Mouse (Mus musculus) heart, embryonic 16.5 days (tissue): ENCODE measurements around the gene Syne1. TPM values are rescaled to one million over a fixed set of nuclear protein-coding genes. Genes with fewer than 3 reads are reported as not detected.

Experiments used
- ATAC-seq: fragments of 200-750 bp; cut with Nextera tagmentation; replicated peaks from 2 replicates; pipeline ENCODE4 v1.8.0; 2017; ENCODE audit warnings: moderate number of reproducible peaks; ENCODE audit not compliant: insufficient read depth, low FRiP score; ENCODE audit errors: extremely low read depth
- H3K27ac ChIP-seq: fragments of 300-500 bp; sonication (generic); 2 replicates; pipeline ENCODE4 v1.5.1; 2014; ENCODE audit warnings: mild to moderate bottlenecking, low read length, control low read depth, moderate library complexity
- H3K27me3 ChIP-seq: fragments of 300-500 bp; sonication (generic); 2 replicates; pipeline ENCODE4 v1.6.1; 2014; ENCODE audit warnings: low read length, mixed read lengths; ENCODE audit not compliant: control insufficient read depth, insufficient read depth
- H3K36me3 ChIP-seq: fragments of 300-500 bp; sonication (generic); 2 replicates; pipeline ENCODE4 v1.6.1; 2014; ENCODE audit not compliant: control insufficient read depth, insufficient read depth
- H3K4me1 ChIP-seq: fragments of 300-500 bp; sonication (generic); 2 replicates; pipeline ENCODE4 v1.6.1; 2014; ENCODE audit warnings: low read length, mixed read lengths; ENCODE audit not compliant: control insufficient read depth, insufficient read depth
- H3K4me2 ChIP-seq: fragments of 300-500 bp; sonication (generic); 2 replicates; pipeline ENCODE4 v1.6.1; 2014; ENCODE audit warnings: low read depth, mild to moderate bottlenecking, control low read depth, low read length
- H3K4me3 ChIP-seq: fragments of 300-500 bp; sonication (generic); 2 replicates; pipeline ENCODE4 v1.5.1; 2014; ENCODE audit warnings: mild to moderate bottlenecking, control low read depth, low read length
- H3K9ac ChIP-seq: fragments of 300-500 bp; sonication (generic); 2 replicates; pipeline ENCODE4 v1.6.1; 2014; ENCODE audit warnings: low read length, control low read depth
- H3K9me3 ChIP-seq: fragments of 300-500 bp; sonication (generic); replicated peaks from 2 replicates; pipeline ENCODE4 v1.6.1; 2016; ENCODE audit warnings: low read length; ENCODE audit not compliant: control insufficient read depth
- WGBS: fragments of 180-500 bp; shearing (Covaris S2); extraction: QIAGEN DNeasy Blood & Tissue Kit; methylation state at CpG from one replicate; pipeline ENCODE4 v1.1.7; 2014; 5-methylcytosine and 5-hydroxymethylcytosine counted together
- polyA plus RNA-seq: library from polyadenylated mRNA; unstranded; fragments of >200 nt; fragmentation: Nextera tagmentation; extraction: Ambion mirVana; gene quantifications from 2 replicates; pipeline ENCODE4 v1.2.1, GENCODE M21; 2015

Syne1 gene
- polyA plus RNA-seq, 1 experiment from 2014 or later: 25.7 TPM

GRCm38 (mm10) chr10:5041254-5041653, 510.0 kb downstream of the Syne1 start:
- no peak for ATAC-seq
- Histone ChIP-seq H3K9ac (no peak overlapping the region), H3K4me1 (no peaks in the 10 kb centered on the region), H3K4me3 (no peak overlapping the region), H3K4me2 (no peak overlapping the region), H3K9me3 (no peaks in the 10 kb centered on the region), H3K27me3 (no peaks in the 10 kb centered on the region), H3K27ac (no peak overlapping the region), H3K36me3 (peaks cover 60% of the 10 kb centered on the region)
- WGBS: 81% methylated on average over 8 of the region's 8 CpGs

- ATAC-seq: no peak
- H3K27me3 ChIP-seq: no peaks in the 10 kb centered on the region
- H3K4me1 ChIP-seq: no peaks in the 10 kb centered on the region
- 72% methylated on average over 15 of the region's 15 CpGs for WGBS
- no peak overlapping the region for H3K9ac ChIP-seq
- H3K4me2 ChIP-seq: no peak overlapping the region
- H3K36me3 ChIP-seq: peaks cover 55% of the 10 kb centered on the region
- H3K27ac ChIP-seq: no peak overlapping the region
- no peak overlapping the region for H3K4me3 ChIP-seq
- H3K9me3 ChIP-seq: no peaks in the 10 kb centered on the region
Measured at GRCm38 (mm10) chr10:5032192-5033048, 518.9 kb downstream of the Syne1 start.

GRCm38 (mm10) chr10:5029883-5030282, 521.4 kb downstream of the Syne1 start:
- Histone ChIP-seq H3K4me2 (no peak overlapping the region), H3K4me1 (no peaks in the 10 kb centered on the region), H3K9me3 (no peaks in the 10 kb centered on the region), H3K36me3 (peaks cover 43% of the 10 kb centered on the region), H3K9ac (no peak overlapping the region), H3K27ac (no peak overlapping the region), H3K27me3 (no peaks in the 10 kb centered on the region), H3K4me3 (no peak overlapping the region)
- no peak for ATAC-seq
- WGBS: 92% methylated on average over 1 of the region's 1 CpGs

- Histone ChIP-seq H3K4me3 (no peak overlapping the region), H3K9ac (no peak overlapping the region), H3K4me1 (no peaks in the 10 kb centered on the region), H3K27me3 (no peaks in the 10 kb centered on the region), H3K27ac (no peak overlapping the region), H3K9me3 (no peaks in the 10 kb centered on the region), H3K4me2 (no peak overlapping the region), H3K36me3 (peaks cover 43% of the 10 kb centered on the region)
- ATAC-seq: no peak
- 76% methylated on average over 2 of the region's 2 CpGs for WGBS
Measured at GRCm38 (mm10) chr10:5029161-5029560, 522.1 kb downstream of the Syne1 start.

- Histone ChIP-seq H3K27me3 (no peaks in the 10 kb centered on the region), H3K4me1 (no peaks in the 10 kb centered on the region), H3K36me3 (peaks cover 40% of the 10 kb centered on the region), H3K4me2 (no peak overlapping the region), H3K9me3 (no peaks in the 10 kb centered on the region), H3K9ac (no peak overlapping the region), H3K4me3 (no peak overlapping the region), H3K27ac (no peak overlapping the region)
- ATAC-seq: no peak
- 85% methylated on average over 9 of the region's 9 CpGs for WGBS
Measured at GRCm38 (mm10) chr10:5028301-5028700, 523.0 kb downstream of the Syne1 start.

GRCm38 (mm10) chr10:5027208-5027607, 524.1 kb downstream of the Syne1 start:
- no peak overlapping the region for H3K9ac ChIP-seq
- H3K9me3 ChIP-seq: no peaks in the 10 kb centered on the region
- no peaks in the 10 kb centered on the region for H3K4me1 ChIP-seq
- H3K36me3 ChIP-seq: peaks cover 30% of the 10 kb centered on the region
- WGBS: 95% methylated on average over 1 of the region's 1 CpGs
- H3K27ac ChIP-seq: no peak overlapping the region
- no peak for ATAC-seq
- no peaks in the 10 kb centered on the region for H3K27me3 ChIP-seq
- H3K4me2 ChIP-seq: no peak overlapping the region
- H3K4me3 ChIP-seq: no peak overlapping the region

GRCm38 (mm10) chr10:5025906-5026305, 525.4 kb downstream of the Syne1 start:
- ATAC-seq: no peak
- H3K4me2 ChIP-seq: no peak overlapping the region
- no peaks in the 10 kb centered on the region for H3K9me3 ChIP-seq
- peaks cover 20% of the 10 kb centered on the region for H3K36me3 ChIP-seq
- no peaks in the 10 kb centered on the region for H3K27me3 ChIP-seq
- no peak overlapping the region for H3K9ac ChIP-seq
- no peak overlapping the region for H3K27ac ChIP-seq
- H3K4me3 ChIP-seq: no peak overlapping the region
- no peaks in the 10 kb centered on the region for H3K4me1 ChIP-seq
- WGBS: 95% methylated on average over 4 of the region's 4 CpGs

- peaks cover 3% of the 10 kb centered on the region; the same call in 1 of the 2 replicates for H3K9me3 ChIP-seq
- H3K36me3 ChIP-seq: 0 out of 2 replicates have a peak, but pooled peaks cover 3% of the 10 kb centered on the region
- no peaks in the 10 kb centered on the region for H3K4me1 ChIP-seq
- ATAC-seq: no peak
- no peak overlapping the region for H3K4me2 ChIP-seq
- no peak overlapping the region for H3K27ac ChIP-seq
- no peaks in the 10 kb centered on the region for H3K27me3 ChIP-seq
- no peak overlapping the region for H3K9ac ChIP-seq
- H3K4me3 ChIP-seq: no peak overlapping the region
- 70% methylated on average over 1 of the region's 1 CpGs for WGBS
Measured at GRCm38 (mm10) chr10:5017148-5017547, 534.1 kb downstream of the Syne1 start.

- no peak overlapping the region for H3K27ac ChIP-seq
- H3K9ac ChIP-seq: no peak overlapping the region
- no peaks in the 10 kb centered on the region for H3K27me3 ChIP-seq
- H3K4me2 ChIP-seq: no peak overlapping the region
- H3K4me1 ChIP-seq: no peaks in the 10 kb centered on the region
- no peak for ATAC-seq
- no peak overlapping the region for H3K4me3 ChIP-seq
- H3K9me3 ChIP-seq: peaks cover 3% of the 10 kb centered on the region; the same call in 1 of the 2 replicates
- no peaks in the 10 kb centered on the region for H3K36me3 ChIP-seq
- 79% methylated on average over 1 of the region's 1 CpGs for WGBS
Measured at GRCm38 (mm10) chr10:5014976-5015375, 536.3 kb downstream of the Syne1 start.
